Mouse (Mus musculus): Measurements from ENCODE around the gene Unkl.

The Unkl gene

GRCm38 (mm10) chr17:25188150-25189031, at the start of gene Unkl:
Unkl (plus strand) TSS chr17:25188397.
- DNase-seq (ENCODE audit: low spot score): peak; percentile 73

GRCm38 (mm10) chr17:25138803-25139202, 49.4 kb upstream of the Unkl start:
- DNase-seq (ENCODE audit: low spot score): no peak

- DNase-seq (ENCODE audit: low spot score): peak; percentile 28
Measured at GRCm38 (mm10) chr17:25139960-25140359, 48.2 kb upstream of the Unkl start.

DNA sequence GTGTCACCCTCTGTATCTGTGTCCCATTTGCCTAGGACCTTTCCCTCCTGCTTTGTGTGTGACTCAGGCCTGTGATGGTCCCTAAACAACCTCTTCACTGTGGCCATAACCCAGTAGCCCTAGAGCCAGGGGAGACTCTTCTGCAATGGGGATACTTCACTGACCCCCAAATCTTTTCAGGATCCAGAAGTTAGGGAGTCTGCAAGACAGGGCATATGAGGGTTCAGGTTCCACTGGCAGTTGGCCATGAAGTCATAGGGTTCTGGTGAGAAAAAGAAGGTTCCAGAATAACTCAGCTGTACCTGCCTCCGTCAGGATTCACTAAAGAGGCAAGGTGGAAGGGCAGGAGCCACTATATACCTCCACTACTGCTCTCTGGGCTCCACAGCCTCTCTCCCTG, 26.0 kb upstream of the Unkl start, which contains the start of gene Ccdc154:
Gene Ccdc154, plus strand, starts transcription at position 301 of the 400 bp plus-strand sequence.
- DNase-seq (ENCODE audit: low spot score): no peak

GRCm38 (mm10) chr17:25163387-25163786, 24.8 kb upstream of the Unkl start:
- no peak for DNase-seq (ENCODE audit: low spot score)

DNA sequence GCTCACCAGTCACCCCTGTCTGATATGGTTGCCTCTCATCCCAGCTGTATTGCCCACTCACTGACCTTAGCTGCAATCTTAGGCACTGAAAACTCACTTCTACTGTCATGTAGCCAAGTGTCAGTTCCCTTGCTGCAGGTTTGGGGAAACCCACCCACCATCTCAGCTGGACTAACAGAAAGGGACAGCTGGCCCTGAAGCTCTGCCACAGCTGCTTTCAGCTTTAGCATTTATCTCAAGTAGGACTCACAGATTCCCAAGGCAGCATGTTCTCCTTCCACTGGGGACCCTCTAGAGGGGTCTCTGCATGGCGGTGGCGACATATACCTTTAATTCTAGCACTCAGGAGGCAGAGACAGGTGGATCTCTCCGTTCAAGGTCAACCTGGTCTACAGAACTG, 23.4 kb upstream of the Unkl start:
- DNase-seq (ENCODE audit: low spot score): no peak

- no peak for DNase-seq (ENCODE audit: low spot score)
Measured at GRCm38 (mm10) chr17:25165970-25166671, 22.1 kb upstream of the Unkl start.

DNA sequence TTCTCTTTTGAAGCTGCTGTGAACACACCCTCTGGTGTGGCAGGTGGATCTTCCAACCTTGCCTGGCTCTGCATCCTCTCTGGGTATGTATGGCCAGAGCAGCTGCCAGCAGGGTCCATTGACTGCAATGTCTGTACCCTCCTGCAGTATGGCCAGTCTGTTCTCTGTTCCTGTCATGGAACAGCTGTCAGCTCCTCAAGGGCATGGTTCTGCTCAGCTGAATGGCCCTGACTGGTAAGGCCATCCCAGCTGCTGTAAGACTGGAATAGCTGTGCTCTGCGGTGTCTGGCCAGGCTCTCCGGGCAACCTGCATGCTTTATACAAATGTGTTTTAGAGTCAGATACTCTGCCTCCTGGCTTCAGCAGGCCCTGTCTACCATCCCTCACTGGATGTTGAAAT, 18.5 kb upstream of the Unkl start:
- DNase-seq (ENCODE audit: low spot score): no peak

- no peak for DNase-seq (ENCODE audit: low spot score)
Measured at GRCm38 (mm10) chr17:25172558-25172957, 15.6 kb upstream of the Unkl start.

- no peak for DNase-seq (ENCODE audit: low spot score)
Measured at GRCm38 (mm10) chr17:25175411-25175810, 12.8 kb upstream of the Unkl start, which contains the start of gene Gm38655. Gm38655 (minus strand) TSS chr17:25175471.

GRCm38 (mm10) chr17:25183232-25183631, 5.0 kb upstream of the Unkl start:
- peak; percentile 16 for DNase-seq (ENCODE audit: low spot score)

GRCm38 (mm10) chr17:25184129-25184691, 4.0 kb upstream of the Unkl start, which contains the start of gene BC003965:
BC003965 (plus strand) TSS chr17:25184554.
- peak; percentile 100 for DNase-seq (ENCODE audit: low spot score)

GRCm38 (mm10) chr17:25184961-25185360, 3.2 kb upstream of the Unkl start:
- no peak for DNase-seq (ENCODE audit: low spot score)

- DNase-seq (ENCODE audit: low spot score): peak; percentile 32
Measured at GRCm38 (mm10) chr17:25187784-25188149, 430 bp upstream of the Unkl start.

DNA sequence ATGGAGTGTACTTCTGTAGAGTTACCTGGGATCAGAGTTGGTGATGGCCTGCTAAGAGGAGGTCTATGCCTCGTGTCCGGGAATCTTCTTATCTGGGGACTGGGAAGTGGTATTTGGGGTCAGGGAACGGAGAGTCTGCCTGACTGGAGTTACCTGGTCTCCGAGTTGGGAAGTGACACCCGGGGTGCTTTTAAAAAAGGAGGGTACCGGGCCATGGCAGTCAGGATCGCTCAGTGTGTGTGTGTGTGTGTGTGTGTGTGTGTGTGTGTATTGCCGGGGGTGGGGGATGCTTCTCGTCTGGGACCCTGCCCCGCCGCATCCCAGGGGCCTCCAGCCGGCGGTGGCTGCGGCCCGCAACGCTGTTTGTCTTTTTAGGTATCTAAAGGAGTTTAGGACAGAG, 894 bp downstream of the Unkl start:
- DNase-seq (ENCODE audit: low spot score): no peak

GRCm38 (mm10) chr17:25202401-25202800, 14.2 kb downstream of the Unkl start:
- DNase-seq (ENCODE audit: low spot score): no peak

GRCm38 (mm10) chr17:25210006-25210405, 21.8 kb downstream of the Unkl start:
- DNase-seq (ENCODE audit: low spot score): no peak

DNA sequence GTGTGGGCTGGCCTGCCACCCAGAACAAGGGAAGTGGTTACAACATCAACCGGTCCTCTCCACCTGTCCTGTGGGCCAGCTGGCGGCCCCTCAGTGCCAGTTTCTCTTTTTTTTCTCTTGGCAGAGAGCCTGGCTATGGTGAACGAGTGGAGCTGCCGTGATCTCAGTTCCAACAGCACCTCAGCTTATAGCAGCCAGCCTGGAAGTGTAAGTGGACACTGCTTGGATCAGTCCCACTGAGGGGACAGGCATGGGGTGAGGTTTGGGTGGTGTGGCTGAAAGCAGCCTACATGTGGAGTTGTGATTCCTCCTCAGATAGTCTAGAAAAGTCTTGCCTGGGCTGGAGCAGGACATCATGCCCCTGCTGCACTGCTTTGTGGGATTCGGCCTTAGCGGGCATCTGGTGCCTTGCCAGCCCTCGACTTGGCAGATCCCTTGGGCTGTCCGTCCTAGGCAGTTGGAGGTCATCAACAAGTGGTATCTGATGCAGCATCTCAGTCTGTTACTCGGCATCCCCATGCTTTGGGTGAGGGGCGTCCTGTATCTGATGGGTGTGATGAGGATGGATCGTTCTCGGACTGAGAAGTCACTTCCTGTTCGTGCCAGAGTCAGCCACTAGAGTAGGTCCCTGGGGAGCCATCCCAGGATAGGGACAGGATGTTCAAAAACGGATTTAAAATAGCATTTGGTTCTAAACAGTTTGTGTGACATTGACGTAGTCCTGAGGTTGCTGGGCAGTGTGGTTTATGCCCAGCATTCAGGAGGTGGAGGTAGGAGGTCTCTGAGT, 22.7 kb downstream of the Unkl start:
- no peak for DNase-seq (ENCODE audit: low spot score)

- DNase-seq (ENCODE audit: low spot score): no peak
Measured at GRCm38 (mm10) chr17:25211705-25212104, 23.5 kb downstream of the Unkl start.

DNA sequence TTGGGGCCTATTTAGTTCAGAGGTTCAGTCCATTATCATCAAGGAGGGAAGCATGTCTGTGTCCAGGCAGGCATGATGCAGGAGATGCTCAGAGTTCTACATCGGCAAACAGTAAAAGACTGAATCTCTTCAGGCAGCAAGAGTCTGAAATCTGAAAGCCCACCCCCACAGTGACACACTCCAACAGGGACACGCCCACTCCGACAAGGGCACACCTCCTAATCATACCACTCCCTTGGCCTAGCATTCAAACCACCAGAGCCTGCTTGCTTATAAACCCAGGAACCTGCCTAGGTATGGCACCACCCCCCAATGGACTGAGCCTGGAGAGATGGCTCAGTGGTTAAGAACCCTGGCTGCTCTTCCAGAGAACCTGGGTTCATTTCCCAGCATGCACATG, 27.2 kb downstream of the Unkl start:
- no peak for DNase-seq (ENCODE audit: low spot score)

GRCm38 (mm10) chr17:25218967-25219366, 30.8 kb downstream of the Unkl start:
- no peak for DNase-seq (ENCODE audit: low spot score)

All from embryo, embryonic 10 days (tissue).